Mouse (Mus musculus) CH12.LX (cell line): ENCODE data around the gene Dgcr8. TPM values are rescaled to one million over a fixed set of nuclear protein-coding genes. Genes with fewer than 3 reads are reported as not detected.

Experiments used
- DNase-seq: peaks from one replicate; pipeline ENCODE4 v3.0.0-alpha.2; 2013; ENCODE audit errors: extremely low read depth
- H3K27ac ChIP-seq: 2 replicates; pipeline ENCODE4 v1.5.1; 2012; ENCODE audit warnings: low read depth, mild to moderate bottlenecking, control low read depth, moderate library complexity; ENCODE audit not compliant: insufficient read depth
- H3K27me3 ChIP-seq: replicated peaks from 2 replicates; pipeline ENCODE3; 2012; ENCODE audit warnings: inconsistent platforms
- H3K36me3 ChIP-seq, 2 experiments: replicated peaks in 1 of 2; 2 replicates each; pipeline versions ENCODE3 to v1.6.1; 2012; ENCODE audit warnings: inconsistent platforms in 1 of 2, low read length in 1 of 2, mild to moderate bottlenecking in 1 of 2, mixed read lengths in 1 of 2, moderate library complexity in 1 of 2; ENCODE audit not compliant: control insufficient read depth in 1 of 2, insufficient read depth in 1 of 2
- H3K4me1 ChIP-seq, 2 experiments: 2 replicates each; pipeline ENCODE4 v1.6.1; 2012; ENCODE audit warnings: inconsistent platforms in 1 of 2, moderate library complexity in 1 of 2; ENCODE audit not compliant: insufficient read depth in 2 of 2, control insufficient read depth in 1 of 2
- H3K4me2 ChIP-seq: 2 replicates; pipeline ENCODE4 v1.6.1; 2012; ENCODE audit warnings: low read depth, mild to moderate bottlenecking, control low read depth; ENCODE audit not compliant: poor library complexity, insufficient read depth, severe bottlenecking
- H3K4me3 ChIP-seq, 3 experiments: fragments of 150-350 bp in 1 of 3; sonication (generic) in 1 of 3; replicated peaks in 1 of 3; 2 replicates each; pipeline versions ENCODE3 to v1.5.1; 2011 to 2012; ENCODE audit warnings: low read depth in 2 of 3, low read length in 2 of 3, mild to moderate bottlenecking in 2 of 3, moderate library complexity in 2 of 3, control low read depth in 1 of 3, improper control_type of control experiment in 1 of 3, inconsistent platforms in 1 of 3, mixed read lengths in 1 of 3; ENCODE audit not compliant: poor library complexity in 1 of 3
- H3K79me2 ChIP-seq: replicated peaks from 2 replicates; pipeline ENCODE4 v1.6.1; 2012; ENCODE audit warnings: mild to moderate bottlenecking, moderate library complexity; ENCODE audit not compliant: control insufficient read depth, poor library complexity, insufficient read depth, severe bottlenecking; ENCODE audit errors: extremely low read depth
- H3K9ac ChIP-seq: 2 replicates; pipeline ENCODE4 v1.6.1; 2012; ENCODE audit warnings: low read depth, mild to moderate bottlenecking, control low read depth, moderate library complexity; ENCODE audit not compliant: insufficient read depth
- H3K9me3 ChIP-seq: replicated peaks from 2 replicates; pipeline ENCODE3; 2012; ENCODE audit warnings: low read length, inconsistent platforms, mixed read lengths
- CHD1 ChIP-seq: IDR thresholded peaks from 2 replicates; pipeline ENCODE4 v1.6.1; 2012; ENCODE audit warnings: low read depth, low read length, improper control_type of control experiment, inconsistent platforms
- E2F4 ChIP-seq: IDR thresholded peaks from 2 replicates; pipeline ENCODE4 v1.6.1; 2011; ENCODE audit warnings: low read depth, low read length, improper control_type of control experiment; ENCODE audit not compliant: insufficient replicate concordance
- ELF1 ChIP-seq: IDR thresholded peaks from 2 replicates; pipeline ENCODE4 v1.6.1; 2014; ENCODE audit warnings: low read depth, mild to moderate bottlenecking, inconsistent platforms, low read length, improper control_type of control experiment
- EP300 ChIP-seq: IDR thresholded peaks from 2 replicates; pipeline ENCODE4 v1.6.1; 2011; ENCODE audit warnings: low read length, improper control_type of control experiment
- GABPA ChIP-seq: IDR thresholded peaks from 2 replicates; pipeline ENCODE4 v1.6.1; 2012; ENCODE audit warnings: low read depth, low read length, improper control_type of control experiment, inconsistent platforms; ENCODE audit not compliant: insufficient replicate concordance
- JUN ChIP-seq: IDR thresholded peaks from 2 replicates; pipeline ENCODE4 v1.6.1; 2011; ENCODE audit warnings: low read depth, mild to moderate bottlenecking, low read length, improper control_type of control experiment, moderate library complexity; ENCODE audit not compliant: insufficient read depth
- JUND ChIP-seq: conservative IDR thresholded peaks from 2 replicates; pipeline ENCODE4 v1.6.1; 2011; ENCODE audit warnings: low read depth, low read length, improper control_type of control experiment
- MAFK ChIP-seq: IDR thresholded peaks from 2 replicates; pipeline ENCODE4 v1.6.1; 2011; ENCODE audit warnings: low read length, improper control_type of control experiment; ENCODE audit not compliant: insufficient replicate concordance
- MAX ChIP-seq: IDR thresholded peaks from 2 replicates; pipeline ENCODE4 v1.6.1; 2011; ENCODE audit warnings: low read length, improper control_type of control experiment
- MYC ChIP-seq: IDR thresholded peaks from 2 replicates; pipeline ENCODE4 v1.6.1; 2011; ENCODE audit warnings: low read depth, mild to moderate bottlenecking, improper control_type of control experiment, low read length
- POLR2A ChIP-seq: IDR thresholded peaks from 2 replicates; pipeline ENCODE4 v1.6.1; 2011; ENCODE audit warnings: low read depth, mild to moderate bottlenecking, improper control_type of control experiment, low read length
- RAD21 ChIP-seq: IDR thresholded peaks from 2 replicates; pipeline ENCODE4 v1.6.1; 2011; ENCODE audit warnings: low read depth, mild to moderate bottlenecking, low read length, improper control_type of control experiment, moderate library complexity
- SIN3A ChIP-seq: IDR thresholded peaks from 2 replicates; pipeline ENCODE4 v1.6.1; 2012; ENCODE audit warnings: low read length, improper control_type of control experiment, inconsistent platforms
- SMC3 ChIP-seq: IDR thresholded peaks from 2 replicates; pipeline ENCODE4 v1.6.1; 2011; ENCODE audit warnings: low read depth, low read length, improper control_type of control experiment
- TBP ChIP-seq: conservative IDR thresholded peaks from 2 replicates; pipeline ENCODE4 v1.6.1; 2011; ENCODE audit warnings: low read depth, low read length, improper control_type of control experiment
- USF2 ChIP-seq: conservative IDR thresholded peaks from 2 replicates; pipeline ENCODE4 v1.6.1; 2011; ENCODE audit warnings: low read depth, low read length, improper control_type of control experiment
- ZKSCAN1 ChIP-seq: IDR thresholded peaks from 2 replicates; pipeline ENCODE4 v1.6.1; 2012; ENCODE audit warnings: low read depth, inconsistent platforms, low read length, improper control_type of control experiment, borderline replicate concordance
- ZMIZ1 ChIP-seq: IDR thresholded peaks from 2 replicates; pipeline ENCODE4 v1.6.1; 2012; ENCODE audit warnings: low read depth, mild to moderate bottlenecking, inconsistent platforms, low read length, improper control_type of control experiment
- dilution Hi-C: fragments of 300-500 bp; cut with MboI; formaldehyde crosslinking; loops from 2 replicates; pipeline ENCODE4 v1.14.3; 2020; ENCODE audit warnings: low sequenced_read_pairs; ENCODE audit not compliant: extremely low pct_unique_long_range_greater_than_20kb, extremely low pct_ligation_motif_present
- in situ Hi-C: fragments of 300-500 bp; cut with MboI; formaldehyde crosslinking; loops from 3 replicates; pipeline ENCODE4 v1.14.3; 2019; ENCODE audit warnings: low sequenced_read_pairs, low pct_ligation_motif_present, low pct_unique_long_range_greater_than_20kb, mixed read lengths
- polyA plus RNA-seq: library from polyadenylated mRNA; unstranded; fragments of >175 nt; gene quantifications from 2 replicates; pipeline ENCODE4 v1.2.1, GENCODE M21; 2012; ENCODE audit warnings: low read depth; ENCODE audit not compliant: insufficient read length
- total RNA-seq, 2 experiments: library from RNA; depleted of rRNA; stranded (reverse); fragments of 300-350 nt in 1 of 2; fragments of >200 nt in 1 of 2; gene quantifications; 2 replicates each; pipeline ENCODE4 v1.2.3; 2012 to 2014

Dgcr8 gene
- total and polyA plus RNA-seq, 3 experiments: 29.1 to 39.9 (median 31.8) TPM

- H3K4me1 ChIP-seq: peaks cover 32 to 68% of the 10 kb centered on the region in 2 experiments
Observed at GRCm38 (mm10) chr16:18231047-18231446, 58.0 kb downstream of the Dgcr8 start.

GRCm38 (mm10) chr16:18230617-18231016 lies 58.4 kb downstream of the Dgcr8 start:
- H3K27ac ChIP-seq: no peak overlapping the region
- H3K4me2 ChIP-seq: no peak overlapping the region
- H3K79me2 ChIP-seq: no peaks in the 10 kb centered on the region
- in situ Hi-C loops: no loop called here
- no peaks in the 10 kb centered on the region for H3K27me3 ChIP-seq
- dilution Hi-C loops: no loop called here
- H3K4me3 ChIP-seq: no peak overlapping the region
- H3K36me3 ChIP-seq: peaks cover 35 to 54% of the 10 kb centered on the region in 2 experiments
- H3K9ac ChIP-seq: no peak overlapping the region
- DNase-seq: no peak
- peaks cover 27 to 63% of the 10 kb centered on the region in 2 experiments for H3K4me1 ChIP-seq
- H3K9me3 ChIP-seq: no peaks in the 10 kb centered on the region
- no peak for TF ChIP-seq CHD1
- TF ChIP-seq SMC3: no peak
- no peak for TF ChIP-seq JUND
- no peak for TF ChIP-seq MAX
- no peak for TF ChIP-seq MYC
- no peak for TF ChIP-seq TBP
- TF ChIP-seq JUN: no peak
- no peak for TF ChIP-seq MAFK
- no peak for TF ChIP-seq E2F4
- no peak for TF ChIP-seq ELF1
- no peak for TF ChIP-seq GABPA
- TF ChIP-seq RAD21: no peak; the same call in none of the 2 replicates

More at GRCm38 (mm10) chr16:18231047-18231446, 58.0 kb downstream of the Dgcr8 start:
- no peaks in the 10 kb centered on the region for H3K27me3 ChIP-seq
- in situ Hi-C loops (no loop called here), dilution Hi-C loops (no loop called here)
- no peak for DNase-seq
- no peaks in the 10 kb centered on the region for H3K79me2 ChIP-seq
- no peak overlapping the region for H3K9ac ChIP-seq
- H3K4me2 ChIP-seq: no peak overlapping the region
- no peak overlapping the region for H3K27ac ChIP-seq
- TF ChIP-seq MYC (no peak), ZKSCAN1 (no peak), SIN3A (no peak), EP300 (no peak), POLR2A (no peak), ZMIZ1 (no peak), USF2 (no peak)
- peaks cover 31 to 49% of the 10 kb centered on the region in 2 experiments for H3K36me3 ChIP-seq
- H3K4me3 ChIP-seq: no peak overlapping the region
- no peaks in the 10 kb centered on the region for H3K9me3 ChIP-seq
